ENCODE assay signal across 19 mouse cellular contexts in the genomic region with DNA sequence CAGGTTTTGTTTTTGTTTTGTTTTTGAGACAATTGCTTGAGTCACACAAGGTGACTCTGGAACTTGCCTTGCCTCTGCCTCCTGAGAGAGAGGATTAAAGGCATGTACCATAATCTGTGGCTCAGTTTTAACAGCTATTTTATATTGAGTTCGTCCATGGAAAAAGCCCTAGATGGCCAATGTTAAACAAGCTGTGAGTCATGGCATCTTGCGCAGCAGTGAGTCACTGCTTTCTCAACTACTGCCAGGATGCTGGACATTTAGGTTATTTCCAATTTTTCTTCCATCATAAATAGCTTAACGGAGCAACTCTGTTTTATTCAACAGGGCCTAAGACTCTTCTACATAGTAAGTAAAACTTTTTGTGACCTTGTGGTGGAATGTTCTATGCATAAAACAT.
A peak's percentile ranks its signal among the peaks of the same experiment; 100 is the strongest.
DNase-seq lines count a peak whose midpoint lies in the region; ATAC-seq lines count a peak whose summit lies in the region.
"Had no signal": no experiment of that assay in that cellular context is flagged by ENCODE, and none has a peak within 500 bp of the region (broad histone marks: within the 10 kb centered on the region; RNA-seq: fewer than 3 reads in every experiment).

No protein-coding gene starts in this region.

- no peaks in the 10 kb centered on the region for H3K27me3 ChIP-seq in heart, embryonic 10.5 days (ENCODE audit: insufficient read depth, poor library complexity, severe bottlenecking)
- no peaks in the 10 kb centered on the region for H3K27me3 ChIP-seq in stomach, embryonic 16.5 days (ENCODE audit: control insufficient read depth, insufficient read depth, low read length)
- H3K27me3 ChIP-seq: embryonic facial prominence, embryonic 13.5 days; forebrain, embryonic 13.5 days; limb, embryonic 13.5 days; midbrain, embryonic 15.5 days had no signal

- DNase-seq in heart, embryonic 10.5 days (ENCODE audit: low spot score) = peak; percentile 51
- DNase-seq in heart, postnatal 25 days (ENCODE audit: low spot score) = no peak
- DNase-seq in MN1 (ENCODE audit: low spot score) = peak; percentile 8
- peak; percentile 16 for DNase-seq in adrenal gland, postnatal 14 days
- DNase-seq in layer of hippocampus, postnatal 25 days (ENCODE audit: extremely low spot score in 1 of 2, low spot score in 1 of 2) = no peak
- DNase-seq in gastrocnemius, postnatal 4 days (ENCODE audit: low spot score in 2 of 2) = no peak
- DNase-seq: cerebellum, adult 18-20 months; heart, adult 2 months; heart, postnatal 10 days; kidney, adult 2 months; kidney, postnatal 4 days; thymus, adult 18-20 months had no signal

- no peak overlapping the region for H3K4me2 ChIP-seq in stomach, embryonic 16.5 days (ENCODE audit: low read depth, low read length)
- H3K4me2 ChIP-seq: embryonic facial prominence, embryonic 13.5 days; forebrain, embryonic 13.5 days; limb, embryonic 13.5 days; midbrain, embryonic 15.5 days had no signal

- no peak overlapping the region for H3K27ac ChIP-seq in heart, embryonic 10.5 days
- H3K27ac ChIP-seq in stomach, embryonic 16.5 days (ENCODE audit: low read length) = peak overlapping the region; percentile 72
- H3K27ac ChIP-seq: embryonic facial prominence, embryonic 13.5 days; forebrain, embryonic 13.5 days; heart, adult 2 months; hindbrain, postnatal 0 days; limb, embryonic 13.5 days; macrophage; midbrain, embryonic 15.5 days had no signal

- no peak overlapping the region for H3K4me3 ChIP-seq in heart, embryonic 10.5 days
- H3K4me3 ChIP-seq in stomach, embryonic 16.5 days (replicated peaks; ENCODE audit: low read length) = no peak overlapping the region
- H3K4me3 ChIP-seq: embryonic facial prominence, embryonic 13.5 days; forebrain, embryonic 13.5 days; heart, adult 2 months; limb, embryonic 13.5 days; midbrain, embryonic 15.5 days had no signal

- WGBS in heart, embryonic 10.5 days = 93% methylated on average over 3 of the region's 3 CpGs
- WGBS in stomach, embryonic 16.5 days = 69% methylated on average over 3 of the region's 3 CpGs

- H3K9me3 ChIP-seq in heart, embryonic 10.5 days = no peaks in the 10 kb centered on the region
- no peaks in the 10 kb centered on the region for H3K9me3 ChIP-seq in stomach, embryonic 16.5 days (replicated peaks; ENCODE audit: control insufficient read depth, low read length)
- H3K9me3 ChIP-seq: embryonic facial prominence, embryonic 13.5 days; forebrain, embryonic 13.5 days; limb, embryonic 13.5 days; midbrain, embryonic 15.5 days had no signal

- peaks cover 14% of the 10 kb centered on the region; the same call in 1 of the 2 replicates for H3K36me3 ChIP-seq in heart, embryonic 10.5 days
- no peaks in the 10 kb centered on the region for H3K36me3 ChIP-seq in stomach, embryonic 16.5 days (ENCODE audit: control insufficient read depth, insufficient read depth, low read length)
- H3K36me3 ChIP-seq: embryonic facial prominence, embryonic 13.5 days; limb, embryonic 13.5 days; midbrain, embryonic 15.5 days had no signal

- H3K9ac ChIP-seq in stomach, embryonic 16.5 days (ENCODE audit: low read length) = no peak overlapping the region
- H3K9ac ChIP-seq: embryonic facial prominence, embryonic 13.5 days; forebrain, embryonic 13.5 days; limb, embryonic 13.5 days; midbrain, embryonic 15.5 days had no signal

- peaks cover 67% of the 10 kb centered on the region for H3K4me1 ChIP-seq in heart, embryonic 10.5 days
- H3K4me1 ChIP-seq in stomach, embryonic 16.5 days (ENCODE audit: control insufficient read depth, insufficient read depth, low read length) = peaks cover 12% of the 10 kb centered on the region
- H3K4me1 ChIP-seq: forebrain, embryonic 13.5 days; midbrain, embryonic 15.5 days had no signal

- intact Hi-C loops in heart, postnatal 25 days (cut with DNase I) = no loop called here

- no peak for ATAC-seq in stomach, embryonic 16.5 days (ENCODE audit: insufficient read depth, low FRiP score)
- ATAC-seq: forebrain, embryonic 13.5 days; hindbrain, postnatal 0 days; midbrain, embryonic 15.5 days had no signal

Comparison
In these comparisons a context has a peak if more than half of its experiments do, and no peak if none do; other contexts are left out.
1. DNase-seq: peak in heart, embryonic 10.5 days (single experiment), MN1 (single experiment) and adrenal gland, postnatal 14 days (single experiment); none in heart, postnatal 25 days (single experiment), layer of hippocampus, postnatal 25 days (0 of 2) and gastrocnemius, postnatal 4 days (0 of 2).